Mouse (Mus musculus) lung, embryonic 16.5 days (tissue): ENCODE measurements around the gene Vpreb3. TPM values are rescaled to one million over a fixed set of nuclear protein-coding genes. Genes with fewer than 3 reads are reported as not detected.

Source experiments
- ATAC-seq: fragments of 200-750 bp; cut with Nextera tagmentation; 2 replicates; pipeline ENCODE4 v1.8.0; 2017; ENCODE audit warnings: low read depth, mild to moderate bottlenecking, moderate library complexity
- H3K27ac ChIP-seq: fragments of 300-500 bp; sonication (generic); 2 replicates; pipeline ENCODE4 v1.5.1; 2014; ENCODE audit warnings: mild to moderate bottlenecking, control low read depth, low read length
- H3K27me3 ChIP-seq: fragments of 300-500 bp; sonication (generic); 2 replicates; pipeline ENCODE4 v1.6.1; 2014; ENCODE audit warnings: low read depth, low read length, mixed read lengths; ENCODE audit not compliant: control insufficient read depth, insufficient read depth
- H3K36me3 ChIP-seq: fragments of 300-500 bp; sonication (generic); 2 replicates; pipeline ENCODE4 v1.6.1; 2014; ENCODE audit warnings: low read length; ENCODE audit not compliant: control insufficient read depth, insufficient read depth
- H3K4me1 ChIP-seq: fragments of 300-500 bp; sonication (generic); replicated peaks from 2 replicates; pipeline ENCODE4 v1.6.1; 2014; ENCODE audit warnings: low read length, mixed read lengths; ENCODE audit not compliant: control insufficient read depth, insufficient read depth
- H3K4me2 ChIP-seq: fragments of 300-500 bp; sonication (generic); 2 replicates; pipeline ENCODE4 v1.6.1; 2014; ENCODE audit warnings: low read depth, low read length, control low read depth
- H3K4me3 ChIP-seq: fragments of 300-500 bp; sonication (generic); 2 replicates; pipeline ENCODE4 v1.5.1; 2014; ENCODE audit warnings: mild to moderate bottlenecking, low read length, control low read depth
- H3K9ac ChIP-seq: fragments of 300-500 bp; sonication (generic); 2 replicates; pipeline ENCODE4 v1.6.1; 2014; ENCODE audit warnings: low read length, control low read depth
- H3K9me3 ChIP-seq: fragments of 300-500 bp; sonication (generic); 2 replicates; pipeline ENCODE4 v1.6.1; 2016; ENCODE audit warnings: low read length; ENCODE audit not compliant: control insufficient read depth
- WGBS: fragments of 180-500 bp; shearing (Covaris S2); extraction: QIAGEN DNeasy Blood & Tissue Kit; methylation state at CpG from one replicate; pipeline ENCODE4 v1.1.7; 2014; 5-methylcytosine and 5-hydroxymethylcytosine counted together
- polyA plus RNA-seq: library from polyadenylated mRNA; unstranded; fragments of >200 nt; fragmentation: Nextera tagmentation; extraction: Ambion mirVana; gene quantifications from 2 replicates; pipeline ENCODE4 v1.2.1, GENCODE M21; 2015

The Vpreb3 gene
- polyA plus RNA-seq, 1 experiment from 2014 or later = 0.60 TPM

DNA sequence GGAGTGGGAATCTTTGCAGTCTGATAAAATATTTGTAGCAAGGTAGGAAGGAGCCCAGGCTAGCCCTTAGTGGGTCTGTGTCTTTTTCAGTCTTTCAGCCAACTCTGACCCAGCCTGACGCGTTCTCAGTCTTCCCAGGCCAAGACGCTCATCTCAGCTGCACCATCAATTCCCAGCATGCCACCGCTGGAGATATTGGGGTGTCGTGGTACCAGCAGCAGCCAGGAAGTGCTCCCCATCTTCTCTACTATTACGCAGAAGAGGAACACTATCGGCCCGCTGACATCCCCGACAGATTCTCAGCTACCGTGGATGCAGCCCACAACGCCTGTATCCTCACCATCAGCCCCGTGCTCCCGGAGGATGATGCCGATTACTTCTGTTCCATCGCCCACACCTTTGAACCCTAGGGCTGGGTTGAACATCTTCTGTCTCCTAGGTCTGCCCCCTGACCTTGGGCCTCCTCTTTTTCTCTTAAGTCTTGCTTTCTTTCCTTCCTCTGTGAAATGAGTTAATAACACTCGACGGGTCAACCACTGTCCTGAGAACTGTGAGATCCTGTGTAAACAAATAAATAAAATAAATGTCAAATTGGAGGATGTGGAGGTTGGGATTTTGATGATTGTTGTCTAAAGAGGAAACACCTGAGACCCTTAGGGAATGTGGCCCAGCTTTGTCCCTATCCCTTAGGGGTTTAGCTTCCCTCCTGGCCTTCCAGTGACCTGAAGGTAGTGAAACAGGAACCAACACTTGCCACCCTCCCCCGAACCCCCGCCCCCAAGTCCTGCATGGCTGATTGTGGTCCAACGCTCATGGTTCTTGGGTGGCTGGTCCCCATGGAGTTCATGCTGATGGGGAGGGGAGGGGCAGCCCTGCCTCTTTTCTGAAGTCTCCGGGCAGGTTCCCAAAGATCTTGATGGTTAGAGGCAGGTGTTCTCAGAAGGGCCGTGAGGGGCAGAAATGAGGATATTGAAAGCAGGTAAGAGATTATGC lies 6.5 kb downstream of the Vpreb3 start:
- Histone ChIP-seq H3K4me2 (no peak overlapping the region), H3K4me1 (peaks cover 12% of the 10 kb centered on the region; the same call in 1 of the 2 replicates), H3K27ac (no peak overlapping the region), H3K27me3 (peaks cover 7% of the 10 kb centered on the region; the same call in 1 of the 2 replicates), H3K9ac (no peak overlapping the region), H3K4me3 (no peak overlapping the region), H3K9me3 (no peaks in the 10 kb centered on the region), H3K36me3 (no peaks in the 10 kb centered on the region)
- 74% methylated on average over 22 of the region's 22 CpGs for WGBS
- no peak for ATAC-seq

DNA sequence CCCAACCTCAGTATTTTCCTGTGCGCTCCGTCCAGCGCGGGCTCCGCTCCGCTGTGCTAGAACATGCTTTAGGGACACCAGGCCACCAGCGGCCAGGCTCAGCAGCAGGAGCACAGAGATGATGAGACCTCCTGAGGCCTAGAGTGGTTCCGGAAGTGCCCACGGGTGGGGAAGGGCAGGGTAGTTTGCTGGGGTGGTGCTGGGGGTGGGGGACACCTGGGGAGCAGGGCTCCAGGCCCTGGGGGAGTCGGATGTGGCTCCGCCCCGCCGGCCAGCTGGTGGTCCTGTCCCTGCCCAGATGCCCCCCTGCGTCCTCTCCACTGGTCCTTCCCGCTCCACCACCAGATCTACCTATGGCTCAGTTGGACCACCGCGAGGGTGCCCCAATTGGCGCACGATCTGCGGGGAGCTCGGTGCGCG lies 7.9 kb downstream of the Vpreb3 start:
- 3% methylated on average over 22 of the region's 23 CpGs for WGBS
- Histone ChIP-seq H3K9ac (peak overlapping the region; percentile 71), H3K27me3 (peaks cover 9% of the 10 kb centered on the region; the same call in 1 of the 2 replicates), H3K27ac (no peak overlapping the region), H3K9me3 (no peaks in the 10 kb centered on the region), H3K36me3 (no peaks in the 10 kb centered on the region), H3K4me1 (peaks cover 9% of the 10 kb centered on the region; the same call in 1 of the 2 replicates), H3K4me2 (peak overlapping the region; percentile 91), H3K4me3 (peak overlapping the region; percentile 52)
- peak; percentile 58 for ATAC-seq

DNA sequence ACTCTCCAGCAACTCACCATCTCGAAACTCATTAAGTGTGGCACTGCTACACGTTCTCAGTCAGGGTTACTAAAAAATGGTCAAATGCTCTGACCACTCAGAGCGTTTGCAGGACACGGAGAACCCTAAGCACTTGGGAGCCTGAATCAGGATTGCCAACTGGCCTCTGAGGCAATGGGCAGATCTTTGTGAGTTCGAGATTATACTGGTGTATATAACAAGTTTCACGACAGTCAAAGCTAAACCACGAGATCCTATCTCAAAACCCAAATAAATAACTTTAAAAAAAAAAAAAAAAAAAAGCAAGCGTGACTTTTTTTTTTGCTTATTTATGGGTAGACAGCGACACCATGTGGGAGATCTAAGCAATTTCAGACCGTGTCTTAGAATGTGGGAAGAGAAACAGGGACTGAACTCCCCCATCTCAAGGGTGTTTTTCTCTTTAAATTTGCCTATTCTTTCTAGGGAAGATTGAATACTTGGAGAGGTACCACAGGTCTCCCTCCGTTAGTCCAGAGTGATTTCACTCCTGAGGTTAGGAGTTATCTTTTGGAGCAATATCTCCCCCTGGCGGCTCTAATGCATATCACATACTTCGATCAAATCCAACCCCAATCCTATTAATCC lies 8.7 kb downstream of the Vpreb3 start:
- peak; percentile 45 for ATAC-seq
- Histone ChIP-seq H3K27me3 (peaks cover 9% of the 10 kb centered on the region; the same call in 1 of the 2 replicates), H3K4me3 (peak overlapping the region; percentile 52), H3K4me2 (peak overlapping the region; percentile 91), H3K9ac (peak overlapping the region; percentile 71), H3K9me3 (no peaks in the 10 kb centered on the region), H3K36me3 (no peaks in the 10 kb centered on the region), H3K27ac (no peak overlapping the region), H3K4me1 (peaks cover 9% of the 10 kb centered on the region; the same call in 1 of the 2 replicates)
- WGBS = 2% methylated on average over 13 of the region's 13 CpGs

DNA sequence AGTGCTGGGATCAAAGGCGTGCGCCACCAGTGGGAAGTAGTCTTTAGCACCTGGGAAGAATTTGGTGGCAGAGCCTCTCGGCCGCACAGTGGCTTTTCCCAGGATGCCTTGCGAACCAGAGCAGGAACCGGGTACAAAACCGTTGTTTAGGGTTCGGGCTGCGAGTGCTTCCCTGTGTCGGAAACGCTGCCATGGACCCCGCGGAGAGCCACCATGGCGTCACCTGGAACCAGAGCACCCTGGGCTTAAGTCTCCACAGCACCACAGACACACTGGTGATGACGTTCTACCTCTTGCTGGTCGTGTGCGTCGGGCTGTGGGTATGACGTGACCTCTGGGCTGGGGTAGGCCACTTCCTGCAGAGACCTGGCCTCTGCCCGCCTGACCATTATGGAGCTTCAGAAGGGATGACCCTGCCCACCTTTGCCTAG lies 11.5 kb downstream of the Vpreb3 start, which contains the start of gene Gm5134:
Gene Gm5134, plus strand, starts transcription at position 134 of the 431 bp plus-strand sequence.
- no peaks in the 10 kb centered on the region for H3K36me3 ChIP-seq
- H3K4me3 ChIP-seq = peak within 1 kb of the TSS; percentile 23; the same call in 1 of the 2 replicates
- peak within 1 kb of the TSS; percentile 42 for H3K4me2 ChIP-seq
- H3K27ac ChIP-seq = no peak within 1 kb of the TSS
- peaks cover 9% of the 10 kb centered on the region; the same call in 1 of the 2 replicates for H3K27me3 ChIP-seq
- WGBS = 21% methylated on average over 20 of the region's 20 CpGs
- H3K9me3 ChIP-seq = no peaks in the 10 kb centered on the region
- no peak for ATAC-seq
- H3K4me1 ChIP-seq = peaks cover 9% of the 10 kb centered on the region; the same call in 1 of the 2 replicates
- H3K9ac ChIP-seq = peak within 1 kb of the TSS; percentile 41; the same call in 1 of the 2 replicates

DNA sequence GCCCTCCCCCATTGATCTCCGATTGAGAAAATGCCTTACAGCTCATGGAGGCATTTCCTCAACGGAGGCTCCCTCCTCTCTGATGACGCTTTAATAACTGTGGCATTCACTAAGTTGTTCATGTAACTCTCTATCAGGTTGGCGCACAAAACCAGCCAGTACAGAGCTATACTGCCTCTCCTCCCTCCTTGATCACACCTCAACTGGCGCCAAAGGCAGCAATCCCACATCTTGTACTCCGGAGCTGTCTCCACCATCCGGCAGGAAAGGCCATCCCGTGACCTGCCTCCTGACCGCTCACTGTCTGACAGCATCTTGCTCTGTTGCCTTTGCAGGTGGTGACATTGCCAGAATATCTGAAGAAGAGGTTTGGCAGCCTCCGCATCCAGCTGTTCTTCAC lies 31.0 kb downstream of the Vpreb3 start:
- 85% methylated on average over 10 of the region's 10 CpGs for WGBS
- Histone ChIP-seq H3K4me1 (no peaks in the 10 kb centered on the region), H3K36me3 (no peaks in the 10 kb centered on the region), H3K27ac (no peak overlapping the region), H3K9ac (no peak overlapping the region), H3K4me2 (no peak overlapping the region), H3K9me3 (no peaks in the 10 kb centered on the region), H3K27me3 (no peaks in the 10 kb centered on the region), H3K4me3 (no peak overlapping the region)
- ATAC-seq = no peak

DNA sequence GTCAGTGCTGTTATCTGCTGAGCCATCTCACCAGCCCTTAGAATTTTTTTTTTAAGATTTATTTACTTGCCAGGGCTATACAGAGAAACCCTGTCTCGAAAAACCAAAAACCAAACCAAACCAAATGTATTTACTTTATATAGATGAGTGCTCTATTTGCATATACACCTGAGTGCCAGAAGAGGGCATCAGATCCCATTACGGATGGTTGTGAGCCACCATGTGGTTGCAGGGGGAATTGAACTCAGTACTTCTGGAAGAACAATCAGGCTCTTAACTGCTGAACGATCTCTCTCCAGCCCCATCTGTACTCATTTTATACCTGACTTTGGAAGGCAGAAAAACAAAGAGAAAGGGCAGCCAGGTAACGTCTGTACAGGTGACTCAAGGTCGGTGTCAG lies 32.4 kb downstream of the Vpreb3 start:
- H3K4me3 ChIP-seq = no peak overlapping the region
- no peak overlapping the region for H3K4me2 ChIP-seq
- no peaks in the 10 kb centered on the region for H3K27me3 ChIP-seq
- no peaks in the 10 kb centered on the region for H3K36me3 ChIP-seq
- no peaks in the 10 kb centered on the region for H3K9me3 ChIP-seq
- 69% methylated on average over 5 of the region's 5 CpGs for WGBS
- no peak for ATAC-seq
- no peak overlapping the region for H3K27ac ChIP-seq
- H3K4me1 ChIP-seq = no peaks in the 10 kb centered on the region
- no peak overlapping the region for H3K9ac ChIP-seq

DNA sequence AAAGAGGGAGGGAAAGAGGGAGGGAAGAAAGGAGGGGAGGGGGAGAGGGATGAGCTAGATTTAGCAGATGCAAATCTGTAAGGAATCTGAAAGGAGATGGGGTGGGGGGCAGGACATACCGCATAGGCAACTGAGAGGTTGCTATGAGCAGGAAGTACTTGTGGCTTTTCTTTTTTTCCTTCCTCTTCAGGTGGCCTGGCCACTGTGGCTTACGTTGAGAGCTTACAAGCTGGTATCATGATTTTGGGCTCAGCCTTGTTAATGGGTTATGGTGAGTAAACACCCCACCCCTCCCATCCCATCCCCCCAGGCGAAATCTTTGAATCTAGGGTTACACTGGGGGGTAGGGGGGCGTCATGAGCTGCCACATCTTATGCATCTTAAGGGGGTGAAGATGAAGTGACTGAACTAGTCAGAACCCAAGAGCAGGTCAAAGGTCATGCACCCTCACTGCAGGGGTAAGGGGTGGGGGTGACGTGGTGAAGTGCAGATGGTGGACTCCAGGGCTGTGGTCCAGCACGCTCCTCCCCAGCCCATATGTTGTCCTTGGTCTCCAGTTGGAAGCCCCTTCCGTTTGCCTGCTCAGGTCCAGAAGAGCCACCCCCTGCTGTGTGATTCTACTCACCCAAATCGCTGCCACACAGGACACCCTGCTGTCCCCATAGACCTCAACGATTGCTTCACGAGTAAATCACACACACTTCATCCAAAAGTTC lies 35.4 kb downstream of the Vpreb3 start:
- ATAC-seq = peak; percentile 83
- Histone ChIP-seq H3K9me3 (no peaks in the 10 kb centered on the region), H3K4me2 (no peak overlapping the region), H3K27ac (no peak overlapping the region), H3K4me1 (no peaks in the 10 kb centered on the region), H3K36me3 (no peaks in the 10 kb centered on the region), H3K4me3 (no peak overlapping the region), H3K27me3 (no peaks in the 10 kb centered on the region), H3K9ac (no peak overlapping the region)
- 24% methylated on average over 10 of the region's 10 CpGs for WGBS

DNA sequence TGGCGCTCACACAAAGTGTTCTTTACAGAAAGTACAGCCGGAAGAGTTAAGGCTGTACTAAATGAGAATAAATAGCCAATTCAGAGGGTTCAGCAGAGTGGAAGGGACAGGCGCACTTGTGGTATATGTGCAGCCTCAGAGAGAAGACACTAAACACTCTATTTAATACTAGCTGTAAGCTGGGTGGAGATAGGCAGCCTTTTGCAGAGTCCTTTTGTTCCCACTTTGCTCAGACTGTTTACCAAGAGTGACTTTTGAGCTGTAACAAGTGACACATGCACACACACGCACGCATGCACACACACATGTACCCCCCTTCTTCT lies 35.9 kb downstream of the Vpreb3 start:
- H3K27me3 ChIP-seq = no peaks in the 10 kb centered on the region
- H3K27ac ChIP-seq = no peak overlapping the region
- WGBS = 59% methylated on average over 5 of the region's 5 CpGs
- peak; percentile 67; the same call in 1 of the 2 replicates for ATAC-seq
- no peaks in the 10 kb centered on the region for H3K9me3 ChIP-seq
- H3K4me3 ChIP-seq = no peak overlapping the region
- no peaks in the 10 kb centered on the region for H3K4me1 ChIP-seq
- H3K36me3 ChIP-seq = no peaks in the 10 kb centered on the region
- no peak overlapping the region for H3K4me2 ChIP-seq
- H3K9ac ChIP-seq = no peak overlapping the region
